Mouse (Mus musculus): ENCODE measurements around the gene Zfr. TPM values are rescaled to one million over a fixed set of nuclear protein-coding genes. Genes with fewer than 3 reads are reported as not detected.
"Not testable (repeated sequence)": the region's sequence is repeated elsewhere in the genome, so short reads cannot be mapped to it uniquely, and the experiment has no call there.

Gene Zfr
- polyA plus RNA-seq, 1 experiment from 2014 or later, result 114 TPM

- ATAC-seq (ENCODE audit: insufficient number of reproducible peaks, low FRiP score, low TSS enrichment, low read depth), result no peak
- no peaks in the 10 kb centered on the region for H3K9me3 ChIP-seq (replicated peaks)
- H3K27ac ChIP-seq (replicated peaks), result no peak overlapping the region
- H3K9ac ChIP-seq, result peak overlapping the region; percentile 91
- H3K4me2 ChIP-seq (replicated peaks), result peak overlapping the region; percentile 67
- H3K4me1 ChIP-seq, result peaks cover 28% of the 10 kb centered on the region
- H3K27me3 ChIP-seq, result no peaks in the 10 kb centered on the region
- H3K4me3 ChIP-seq (replicated peaks), result peak overlapping the region; percentile 92
- H3K36me3 ChIP-seq, result no peaks in the 10 kb centered on the region
- 31% methylated on average over 14 of the region's 14 CpGs for WGBS
Observed at GRCm38 (mm10) chr15:12205902-12206645, 88.4 kb downstream of the Zfr start.

GRCm38 (mm10) chr15:12206646-12207222 lies 89.1 kb downstream of the Zfr start:
- Histone ChIP-seq H3K4me2 (replicated peaks) (0 out of 2 replicates have a peak overlapping the region, but pooled peaks have one; percentile 67), H3K4me3 (replicated peaks) (0 out of 2 replicates have a peak overlapping the region, but pooled peaks have one; percentile 92), H3K27me3 (no peaks in the 10 kb centered on the region), H3K4me1 (peaks cover 28% of the 10 kb centered on the region), H3K27ac (replicated peaks) (no peak overlapping the region), H3K36me3 (no peaks in the 10 kb centered on the region), H3K9me3 (replicated peaks) (no peaks in the 10 kb centered on the region), H3K9ac (no peak overlapping the region)
- no peak for ATAC-seq (ENCODE audit: insufficient number of reproducible peaks, low FRiP score, low TSS enrichment, low read depth)
- 73% methylated on average over 7 of the region's 7 CpGs for WGBS

- Histone ChIP-seq H3K36me3 (no peaks in the 10 kb centered on the region), H3K4me2 (replicated peaks) (no peak overlapping the region), H3K4me1 (peaks cover 31% of the 10 kb centered on the region), H3K9me3 (replicated peaks) (no peaks in the 10 kb centered on the region), H3K27me3 (no peaks in the 10 kb centered on the region), H3K4me3 (replicated peaks) (no peak overlapping the region), H3K27ac (replicated peaks) (no peak overlapping the region), H3K9ac (no peak overlapping the region)
- ATAC-seq (ENCODE audit: insufficient number of reproducible peaks, low FRiP score, low TSS enrichment, low read depth), result no peak
- 60% methylated on average over 6 of the region's 6 CpGs for WGBS
Observed at GRCm38 (mm10) chr15:12207556-12208090, 90.0 kb downstream of the Zfr start.

GRCm38 (mm10) chr15:12211577-12211976 lies 93.9 kb downstream of the Zfr start:
- no peaks in the 10 kb centered on the region for H3K36me3 ChIP-seq
- no peaks in the 10 kb centered on the region for H3K9me3 ChIP-seq (replicated peaks)
- no peak overlapping the region for H3K4me2 ChIP-seq (replicated peaks)
- no peak for ATAC-seq (ENCODE audit: insufficient number of reproducible peaks, low FRiP score, low TSS enrichment, low read depth)
- WGBS, result 70% methylated on average over 8 of the region's 8 CpGs
- H3K4me1 ChIP-seq, result peaks cover 25% of the 10 kb centered on the region
- H3K27me3 ChIP-seq, result no peaks in the 10 kb centered on the region
- no peak overlapping the region for H3K27ac ChIP-seq (replicated peaks)
- H3K9ac ChIP-seq, result no peak overlapping the region
- H3K4me3 ChIP-seq (replicated peaks), result no peak overlapping the region

GRCm38 (mm10) chr15:12212266-12212665 lies 94.6 kb downstream of the Zfr start:
- Histone ChIP-seq H3K27ac (replicated peaks) (no peak overlapping the region), H3K36me3 (no peaks in the 10 kb centered on the region), H3K9me3 (replicated peaks) (no peaks in the 10 kb centered on the region), H3K4me1 (peaks cover 18% of the 10 kb centered on the region), H3K27me3 (no peaks in the 10 kb centered on the region), H3K9ac (no peak overlapping the region), H3K4me3 (replicated peaks) (no peak overlapping the region), H3K4me2 (replicated peaks) (no peak overlapping the region)
- ATAC-seq (ENCODE audit: insufficient number of reproducible peaks, low FRiP score, low TSS enrichment, low read depth), result no peak
- WGBS, result 81% methylated on average over 1 of the region's 1 CpGs

- peaks cover 14% of the 10 kb centered on the region; the same call in 1 of the 2 replicates for H3K4me1 ChIP-seq
- no peak overlapping the region for H3K4me3 ChIP-seq (replicated peaks)
- no peak for ATAC-seq (ENCODE audit: insufficient number of reproducible peaks, low FRiP score, low TSS enrichment, low read depth)
- no peaks in the 10 kb centered on the region for H3K9me3 ChIP-seq (replicated peaks)
- H3K27me3 ChIP-seq, result no peaks in the 10 kb centered on the region
- H3K36me3 ChIP-seq, result no peaks in the 10 kb centered on the region
- H3K9ac ChIP-seq, result no peak overlapping the region
- H3K27ac ChIP-seq (replicated peaks), result no peak overlapping the region
- 77% methylated on average over 14 of the region's 14 CpGs for WGBS
- H3K4me2 ChIP-seq (replicated peaks), result no peak overlapping the region
Observed at GRCm38 (mm10) chr15:12214531-12215414, 97.1 kb downstream of the Zfr start.

GRCm38 (mm10) chr15:12215415-12215718 lies 97.7 kb downstream of the Zfr start:
- no peak for ATAC-seq (ENCODE audit: insufficient number of reproducible peaks, low FRiP score, low TSS enrichment, low read depth)
- H3K4me3 ChIP-seq (replicated peaks), result no peak overlapping the region
- H3K4me1 ChIP-seq, result peaks cover 14% of the 10 kb centered on the region; the same call in 1 of the 2 replicates
- no peak overlapping the region for H3K27ac ChIP-seq (replicated peaks)
- H3K27me3 ChIP-seq, result no peaks in the 10 kb centered on the region
- no peaks in the 10 kb centered on the region for H3K36me3 ChIP-seq
- no peak overlapping the region for H3K9ac ChIP-seq
- no peaks in the 10 kb centered on the region for H3K9me3 ChIP-seq (replicated peaks)
- H3K4me2 ChIP-seq (replicated peaks), result no peak overlapping the region
- WGBS, result 88% methylated on average over 5 of the region's 5 CpGs

GRCm38 (mm10) chr15:12216119-12216518 lies 98.5 kb downstream of the Zfr start:
- Histone ChIP-seq H3K4me2 (replicated peaks) (no peak overlapping the region), H3K9me3 (replicated peaks) (no peaks in the 10 kb centered on the region), H3K9ac (no peak overlapping the region), H3K4me1 (peaks cover 14% of the 10 kb centered on the region; the same call in 1 of the 2 replicates), H3K4me3 (replicated peaks) (no peak overlapping the region), H3K27me3 (no peaks in the 10 kb centered on the region), H3K36me3 (no peaks in the 10 kb centered on the region), H3K27ac (replicated peaks) (no peak overlapping the region)
- no peak for ATAC-seq (ENCODE audit: insufficient number of reproducible peaks, low FRiP score, low TSS enrichment, low read depth)
- WGBS, result 92% methylated on average over 8 of the region's 8 CpGs

- H3K4me3 ChIP-seq (replicated peaks), result no peak overlapping the region
- no peaks in the 10 kb centered on the region for H3K36me3 ChIP-seq
- H3K27me3 ChIP-seq, result no peaks in the 10 kb centered on the region
- no peak for ATAC-seq (ENCODE audit: insufficient number of reproducible peaks, low FRiP score, low TSS enrichment, low read depth)
- no peak overlapping the region for H3K9ac ChIP-seq
- H3K27ac ChIP-seq (replicated peaks), result no peak overlapping the region
- H3K4me1 ChIP-seq, result peaks cover 19% of the 10 kb centered on the region
- no peak overlapping the region for H3K4me2 ChIP-seq (replicated peaks)
- no peaks in the 10 kb centered on the region for H3K9me3 ChIP-seq (replicated peaks)
- WGBS, result 78% methylated on average over 13 of the region's 13 CpGs
Observed at GRCm38 (mm10) chr15:12216798-12217197, 99.2 kb downstream of the Zfr start.

GRCm38 (mm10) chr15:12217332-12217731 lies 99.7 kb downstream of the Zfr start:
- not testable (repeated sequence) for H3K27me3 ChIP-seq; H3K9ac ChIP-seq; H3K27ac ChIP-seq (replicated peaks); H3K36me3 ChIP-seq; H3K4me2 ChIP-seq (replicated peaks); ATAC-seq (ENCODE audit: insufficient number of reproducible peaks, low FRiP score, low TSS enrichment, low read depth); H3K4me3 ChIP-seq (replicated peaks); H3K9me3 ChIP-seq (replicated peaks)
- H3K4me1 ChIP-seq, result peaks cover 22% of the 10 kb centered on the region
- 90% methylated on average over 3 of the region's 3 CpGs for WGBS

- no peaks in the 10 kb centered on the region for H3K9me3 ChIP-seq (replicated peaks)
- ATAC-seq (ENCODE audit: insufficient number of reproducible peaks, low FRiP score, low TSS enrichment, low read depth), result peak; percentile 61; the same call in 1 of the 2 replicates
- H3K4me3 ChIP-seq (replicated peaks), result no peak overlapping the region
- no peak overlapping the region for H3K9ac ChIP-seq
- no peaks in the 10 kb centered on the region for H3K27me3 ChIP-seq
- no peak overlapping the region for H3K4me2 ChIP-seq (replicated peaks)
- peaks cover 26% of the 10 kb centered on the region for H3K4me1 ChIP-seq
- no peak overlapping the region for H3K27ac ChIP-seq (replicated peaks)
- WGBS, result 48% methylated on average over 5 of the region's 5 CpGs
- no peaks in the 10 kb centered on the region for H3K36me3 ChIP-seq
Observed at GRCm38 (mm10) chr15:12217849-12218248, 100.2 kb downstream of the Zfr start.

Data from embryonic facial prominence, embryonic 15.5 days (tissue).